16 mouse cellular contexts compared by ENCODE assay signal in genomic region chr8:121936391-121936790, GRCm38 (mm10). TPM values are rescaled to one million over a fixed set of nuclear protein-coding genes. Genes with fewer than 3 reads are reported as not detected.
DNase-seq lines count a peak whose midpoint lies in the region; ATAC-seq and TF ChIP-seq lines count a peak whose summit lies in the region.
"Had no signal": no experiment of that assay in that cellular context is flagged by ENCODE, and none has a peak within 500 bp of the region (broad histone marks: within the 10 kb centered on the region; RNA-seq: fewer than 3 reads in every experiment).

No protein-coding gene starts in this region.

- no peaks in the 10 kb centered on the region for H3K36me3 ChIP-seq in kidney, embryonic 16.5 days (ENCODE audit: insufficient read depth, low read length)
- no peaks in the 10 kb centered on the region for H3K36me3 ChIP-seq in neural tube, embryonic 15.5 days
- H3K36me3 ChIP-seq: heart, embryonic 15.5 days; liver, embryonic 13.5 days; neural tube, embryonic 12.5 days had no signal

- H3K9me3 ChIP-seq in kidney, embryonic 16.5 days (ENCODE audit: low read length): no peaks in the 10 kb centered on the region
- no peaks in the 10 kb centered on the region for H3K9me3 ChIP-seq in neural tube, embryonic 15.5 days (replicated peaks)
- H3K9me3 ChIP-seq: heart, embryonic 15.5 days; liver, embryonic 13.5 days; neural tube, embryonic 12.5 days had no signal

- H3K4me1 ChIP-seq in kidney, embryonic 16.5 days (ENCODE audit: insufficient read depth, low read length): no peaks in the 10 kb centered on the region
- peaks cover 23% of the 10 kb centered on the region for H3K4me1 ChIP-seq in neural tube, embryonic 15.5 days

- no peaks in the 10 kb centered on the region for H3K27me3 ChIP-seq in kidney, embryonic 16.5 days (ENCODE audit: insufficient read depth, low read length)
- no peaks in the 10 kb centered on the region for H3K27me3 ChIP-seq in neural tube, embryonic 15.5 days (replicated peaks)
- H3K27me3 ChIP-seq: heart, embryonic 15.5 days; liver, embryonic 13.5 days; neural tube, embryonic 12.5 days had no signal

- H3K4me2 ChIP-seq in kidney, embryonic 16.5 days (replicated peaks; ENCODE audit: low read depth, low read length): no peak overlapping the region
- no peak overlapping the region for H3K4me2 ChIP-seq in neural tube, embryonic 15.5 days
- H3K4me2 ChIP-seq: heart, embryonic 15.5 days; liver, embryonic 13.5 days; neural tube, embryonic 12.5 days had no signal

- no peak overlapping the region for H3K4me3 ChIP-seq in kidney, embryonic 16.5 days (ENCODE audit: low read length)
- H3K4me3 ChIP-seq in gastrocnemius, adult 2 months: no peak overlapping the region
- H3K4me3 ChIP-seq in neural tube, embryonic 15.5 days (replicated peaks): no peak overlapping the region
- H3K4me3 ChIP-seq: heart, embryonic 15.5 days; liver, embryonic 13.5 days; neural tube, embryonic 12.5 days had no signal

- H3K27ac ChIP-seq in kidney, embryonic 16.5 days (ENCODE audit: low read length): no peak overlapping the region
- peak overlapping the region; percentile 67 for H3K27ac ChIP-seq in gastrocnemius, adult 2 months
- peak overlapping the region; percentile 78 for H3K27ac ChIP-seq in neural tube, embryonic 15.5 days (replicated peaks)
- H3K27ac ChIP-seq: heart, embryonic 15.5 days; liver, embryonic 13.5 days had no signal

- no peak overlapping the region for H3K9ac ChIP-seq in kidney, embryonic 16.5 days (replicated peaks; ENCODE audit: low read length)
- H3K9ac ChIP-seq in neural tube, embryonic 15.5 days (replicated peaks): no peak overlapping the region
- H3K9ac ChIP-seq: heart, embryonic 15.5 days; liver, embryonic 13.5 days had no signal

- no peak for TF ChIP-seq CTCF in gastrocnemius, adult 2 months (IDR thresholded peaks at IDR 0.05)

- no peak for ATAC-seq in kidney, embryonic 16.5 days (ENCODE audit: low FRiP score, low TSS enrichment)
- ATAC-seq in neural tube, embryonic 15.5 days (ENCODE audit: low FRiP score): no peak

- intact Hi-C loops in gastrocnemius, adult 2 months (cut with DNase I): no loop called here

- WGBS in kidney, embryonic 16.5 days: 45% methylated on average over 14 of the region's 14 CpGs
- WGBS in neural tube, embryonic 15.5 days: 68% methylated on average over 14 of the region's 14 CpGs

- DNase-seq in embryo, embryonic 10 days (ENCODE audit: low spot score): peak; percentile 45
- no peak for DNase-seq in embryo, embryonic 10.5 days (ENCODE audit: low spot score)
- DNase-seq in kidney, postnatal 4 days: peak; percentile 41 to 62
- DNase-seq in gastrocnemius, adult 2 months: peak; percentile 77
- DNase-seq in heart, adult 18-20 months: no peak
- DNase-seq in heart, adult 8-10 months (ENCODE audit: low spot score): no peak
- DNase-seq: kidney, adult 9 months; liver, embryonic 13.5 days; right cerebral cortex, postnatal 14 days had no signal

RNA-seq across cellular contexts. Expression of gene Car5a, which starts 8.3 kb away (rescaled TPM):
- not detected in 2 replicates for polyA plus RNA-seq in kidney, embryonic 16.5 days (2015; fragmentation: Nextera tagmentation; extraction: Ambion mirVana)
- not detected for total RNA-seq in gastrocnemius, adult 2 months (2021)
- polyA plus RNA-seq in neural tube, embryonic 15.5 days (2015; fragmentation: Nextera tagmentation; extraction: Ambion mirVana): 0.46 and 0.50 TPM in 2 replicates
- total RNA-seq in heart, adult 18-20 months (2021): not detected
- total RNA-seq in heart, adult 8-10 months (2022): under 1 TPM in 1 of 4 experiments, not detected in 3; 0.23 TPM
- total RNA-seq: megakaryocyte-erythroid progenitor cell, adult 5-6 weeks; MEL had no signal
- polyA plus RNA-seq: heart, embryonic 15.5 days; testis, adult 2 months had no signal

RNA-seq across cellular contexts. Expression of gene Banp, which starts 13.2 kb away (rescaled TPM):
- 50.7 TPM in 2 replicates for polyA plus RNA-seq in kidney, embryonic 16.5 days (2015; fragmentation: Nextera tagmentation; extraction: Ambion mirVana)
- 10 to 100 TPM in 1 of 2 experiments, 1 to 10 TPM in 1; 8.8 to 18.7 TPM for total RNA-seq in gastrocnemius, adult 2 months (2021)
- 51.1 and 52.8 TPM in 2 replicates for polyA plus RNA-seq in neural tube, embryonic 15.5 days (2015; fragmentation: Nextera tagmentation; extraction: Ambion mirVana)
- 10 to 100 TPM; 30.4 to 35.6 TPM for total RNA-seq in heart, adult 18-20 months (2021)
- 10 to 100 TPM in 3 of 4 experiments, 1 to 10 TPM in 1; 7.6 to 24.8 (median 17.2) TPM for total RNA-seq in heart, adult 8-10 months (2022)

RNA-seq across cellular contexts. Expression of gene Slc7a5, which starts 28.9 kb away (rescaled TPM):
- polyA plus RNA-seq in kidney, embryonic 16.5 days (2015; fragmentation: Nextera tagmentation; extraction: Ambion mirVana): 15.1 and 17.0 TPM in 2 replicates
- total RNA-seq in gastrocnemius, adult 2 months (2021): 1 to 10 TPM; 1.0 to 1.3 TPM
- 39.6 and 41.1 TPM in 2 replicates for polyA plus RNA-seq in neural tube, embryonic 15.5 days (2015; fragmentation: Nextera tagmentation; extraction: Ambion mirVana)
- total RNA-seq in heart, adult 18-20 months (2021): 1 to 10 TPM; 4.1 to 4.8 TPM
- total RNA-seq in heart, adult 8-10 months (2022): 1 to 10 TPM; 3.8 to 4.8 (median 4.2) TPM

Comparison
In these comparisons a context has a peak if more than half of its experiments do, and no peak if none do; other contexts are left out.
1. DNase-seq: peak in embryo, embryonic 10 days (single experiment), kidney, postnatal 4 days (2 of 2) and gastrocnemius, adult 2 months (single experiment); none in embryo, embryonic 10.5 days (single experiment), heart, adult 18-20 months (0 of 2) and heart, adult 8-10 months (single experiment).